Mouse (Mus musculus) adrenal gland, adult (tissue): ENCODE measurements around the gene Asb14.
"Not testable (repeated sequence)": the region's sequence is repeated elsewhere in the genome, so short reads cannot be mapped to it uniquely, and the experiment has no call there.

Experiments used
- DNase-seq, 2 experiments: peaks; one replicate each; pipeline ENCODE4 v3.0.0; 2022 to 2023; ENCODE audit warnings: low spot score in 1 of 2; ENCODE audit not compliant: inconsistent age in 2 of 2

Asb14 gene

DNA sequence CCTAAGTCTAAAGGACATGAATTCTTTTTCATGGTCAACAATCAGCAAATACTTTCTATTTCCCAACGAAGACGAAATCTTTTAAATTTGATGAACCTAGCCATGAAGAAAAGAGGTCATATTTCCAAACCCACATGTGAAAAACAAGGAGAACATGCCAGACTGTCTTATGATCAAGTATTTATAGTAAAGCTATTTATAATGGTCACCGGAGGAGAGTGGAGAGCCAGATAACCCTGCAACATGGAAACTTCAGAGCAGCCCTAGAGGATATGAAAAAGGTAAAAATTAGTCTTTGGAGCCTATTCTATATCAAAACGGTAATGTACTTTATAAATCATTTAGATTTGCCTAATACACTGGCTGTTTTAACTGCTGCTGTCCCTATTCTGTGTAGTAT, at the start of gene Asb14:
Asb14 (plus strand) TSS at position 166 of the 400 bp plus-strand sequence.
- DNase-seq, result no peak

DNA sequence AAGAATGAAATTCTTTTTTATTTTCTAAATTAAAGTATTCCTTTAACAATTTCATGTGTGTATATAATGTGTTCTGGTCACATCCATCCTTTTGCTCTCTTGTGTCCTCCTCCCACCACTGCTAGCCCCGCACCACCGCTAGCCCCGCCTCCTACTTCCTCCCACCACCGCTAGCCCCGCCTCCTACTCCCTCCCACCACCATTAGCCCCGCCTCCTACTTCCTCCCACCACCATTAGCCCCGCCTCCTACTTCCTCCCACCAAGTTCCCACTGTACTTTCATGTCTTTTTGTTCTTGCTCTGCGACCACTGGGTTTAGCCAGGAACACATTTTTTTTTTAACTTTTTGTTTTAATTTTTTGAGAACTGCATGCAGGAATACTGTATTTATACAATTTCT, 41.3 kb upstream of the Asb14 start:
- DNase-seq, result no peak

DNA sequence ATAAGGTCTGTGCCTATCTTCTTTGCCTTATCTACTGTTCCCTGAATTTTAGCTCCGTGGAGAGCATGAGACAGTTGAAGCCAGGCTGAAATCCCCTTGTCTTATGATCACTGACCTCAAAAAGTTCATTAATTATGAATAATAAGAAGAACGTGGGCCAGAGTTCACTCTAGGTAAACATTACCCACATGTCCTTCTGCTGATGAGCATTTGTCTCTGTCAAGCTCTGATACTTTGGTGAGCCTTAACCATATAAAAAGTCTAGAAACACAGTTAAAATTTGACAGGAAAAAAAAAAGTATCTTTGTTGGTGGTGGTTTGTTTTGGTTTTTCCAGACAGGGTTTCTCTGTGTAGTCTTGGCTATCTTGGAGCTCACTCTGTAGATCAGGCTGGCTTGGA, 40.3 kb upstream of the Asb14 start:
- no peak for DNase-seq

DNA sequence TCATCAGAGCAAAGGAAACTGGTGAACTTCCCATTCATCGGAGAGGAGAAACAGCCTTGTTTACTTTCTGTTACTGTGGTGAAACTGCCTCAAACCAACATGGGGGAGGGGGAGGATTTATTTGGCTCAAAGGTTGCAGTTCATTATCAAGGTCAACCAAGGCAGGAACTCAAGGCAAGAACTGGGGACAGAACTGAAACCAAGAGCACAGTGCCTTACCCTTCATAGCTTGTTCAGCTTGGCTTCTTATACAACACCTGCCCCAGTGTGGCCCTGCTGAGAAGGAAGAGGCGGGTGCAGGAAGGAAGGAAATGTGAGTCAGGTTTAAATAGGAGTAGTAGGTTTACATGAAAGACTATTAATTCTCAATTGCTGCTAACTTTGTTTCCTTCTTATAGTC, 36.0 kb upstream of the Asb14 start:
- peak; percentile 17 to 59 for DNase-seq

DNA sequence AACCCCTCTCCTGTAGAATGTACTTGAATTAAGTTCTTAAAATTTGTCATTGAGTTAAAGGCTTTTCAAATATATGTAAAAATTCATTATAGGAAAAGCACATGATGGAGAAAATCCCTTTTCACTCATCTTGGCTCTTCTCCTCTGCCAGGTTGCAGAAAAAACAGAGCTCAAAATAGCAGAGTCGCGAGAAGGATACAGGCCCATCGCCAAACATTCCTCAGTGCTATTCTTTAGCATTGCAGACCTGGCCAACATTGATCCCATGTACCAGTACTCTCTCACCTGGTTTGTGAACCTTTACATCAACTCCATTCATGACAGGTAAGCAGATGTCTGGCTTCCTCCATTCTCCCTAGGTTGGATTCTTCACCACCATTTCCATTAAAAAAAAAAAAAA, 35.3 kb upstream of the Asb14 start:
- no peak for DNase-seq

DNA sequence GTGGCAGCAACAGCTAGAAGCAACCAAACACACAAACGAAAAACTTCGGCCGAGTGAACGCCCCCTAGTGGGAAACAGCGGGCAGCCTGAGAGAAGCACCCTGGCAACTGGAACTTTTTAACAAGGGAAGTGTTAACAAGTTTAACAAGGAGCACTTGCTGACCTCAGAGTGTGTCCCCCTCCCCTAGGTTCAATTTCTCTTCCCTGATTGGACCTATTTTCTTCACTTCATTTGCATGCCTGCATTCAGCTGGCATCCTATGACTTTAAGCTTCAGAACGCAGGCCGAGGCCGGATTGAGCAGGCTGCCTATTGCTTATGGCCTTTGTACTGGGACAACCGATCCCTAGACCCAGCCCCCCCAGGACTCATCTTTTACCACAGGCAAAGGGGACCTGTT, 27.0 kb upstream of the Asb14 start:
- DNase-seq, result peak in 1 of 2 experiments; percentile 18

DNA sequence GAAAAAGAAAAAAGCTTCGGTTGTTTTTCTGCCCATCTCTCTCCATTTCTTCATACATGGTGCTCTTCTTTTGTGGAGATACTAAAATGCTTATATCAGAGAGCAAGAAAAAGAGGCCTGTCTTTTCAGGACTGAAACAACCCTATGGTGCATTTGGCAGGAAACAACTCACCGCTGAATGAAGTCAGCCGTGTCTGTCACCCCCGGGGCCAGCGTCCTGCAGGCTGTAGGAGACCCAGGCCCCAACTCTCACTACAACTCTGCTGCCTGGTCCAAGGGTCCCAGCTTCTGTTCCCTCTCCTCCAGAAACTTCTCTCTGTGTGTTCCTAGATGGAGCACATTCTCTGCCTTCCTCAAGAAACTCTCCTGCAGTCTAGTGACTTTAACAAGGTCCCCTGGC, 26.1 kb upstream of the Asb14 start:
- DNase-seq, result no peak

DNA sequence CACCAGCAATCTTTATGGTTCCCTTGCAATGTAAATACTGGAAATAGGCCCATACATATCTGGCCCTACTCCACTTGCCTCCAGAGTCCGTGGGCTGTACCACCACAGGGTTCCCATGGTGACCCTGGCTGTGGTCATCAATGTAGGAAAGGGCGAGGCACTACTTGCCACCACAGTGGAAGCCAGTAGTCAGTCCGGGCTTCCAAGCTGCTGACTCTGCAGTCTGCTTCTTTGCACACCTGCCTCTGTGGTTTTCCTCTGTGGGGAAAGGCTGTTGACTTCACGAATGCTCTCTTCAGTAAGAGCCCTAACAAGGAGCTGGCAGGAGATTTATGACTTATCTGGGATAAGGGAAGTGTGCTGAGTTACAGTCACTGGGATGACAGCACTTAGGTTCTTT, 15.6 kb upstream of the Asb14 start:
- no peak for DNase-seq

DNA sequence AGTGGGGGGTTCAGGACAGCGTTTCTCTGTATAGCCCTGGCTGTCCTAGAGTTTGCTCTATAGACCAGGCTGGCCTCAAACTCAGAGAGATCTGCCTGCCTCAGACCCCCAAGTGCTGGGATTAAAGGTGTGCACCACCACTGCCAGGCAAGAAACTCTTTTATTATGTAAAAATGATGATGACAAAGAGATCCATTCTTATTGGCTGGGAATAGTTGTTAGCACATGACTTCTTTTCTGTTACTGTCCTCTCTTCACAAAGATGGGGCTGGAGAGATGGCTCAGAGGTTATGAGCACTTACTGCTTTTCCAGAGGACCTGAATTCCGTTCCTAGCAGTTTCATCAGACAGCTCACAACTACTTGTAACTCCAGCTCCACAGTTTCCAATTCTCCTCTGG, 14.4 kb upstream of the Asb14 start:
- DNase-seq, result no peak

DNA sequence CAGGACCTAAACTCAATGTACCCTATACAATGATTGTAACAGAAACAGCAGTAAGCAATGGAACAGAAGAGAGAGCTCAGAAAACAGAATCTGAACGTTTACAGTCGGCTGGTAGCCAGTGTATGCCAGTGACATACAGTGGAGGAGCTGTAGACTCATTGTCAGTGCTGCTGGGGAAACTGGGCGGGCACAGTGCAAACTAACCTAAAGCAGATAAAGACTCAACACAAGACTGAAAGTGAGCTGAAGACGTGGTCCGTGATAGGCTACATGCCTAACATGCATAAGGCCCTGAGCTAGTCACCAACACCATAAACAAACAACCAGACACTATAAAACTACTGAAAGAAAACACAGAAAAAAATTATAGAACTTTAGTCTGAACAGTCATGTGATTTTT, 12.7 kb upstream of the Asb14 start:
- DNase-seq, result no peak

DNA sequence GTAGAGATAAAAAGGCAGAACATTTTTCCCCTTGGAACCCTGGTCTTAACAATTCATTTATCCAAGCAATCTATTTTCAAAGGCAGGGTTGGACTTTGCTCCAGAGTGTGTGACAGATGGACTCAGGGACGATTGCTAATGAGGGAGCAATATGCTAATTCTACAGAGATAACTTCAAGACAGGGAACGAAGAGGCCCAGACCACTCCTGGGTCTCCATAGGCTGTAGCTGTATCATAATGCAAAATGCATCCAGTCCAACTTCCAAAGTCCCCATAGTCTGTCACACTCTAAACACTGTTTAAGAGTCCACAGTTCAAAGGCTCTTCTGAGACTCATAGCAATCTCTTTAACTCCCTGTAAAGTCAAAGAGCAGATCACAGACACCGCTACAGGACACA, 7.1 kb upstream of the Asb14 start:
- DNase-seq, result no peak

DNA sequence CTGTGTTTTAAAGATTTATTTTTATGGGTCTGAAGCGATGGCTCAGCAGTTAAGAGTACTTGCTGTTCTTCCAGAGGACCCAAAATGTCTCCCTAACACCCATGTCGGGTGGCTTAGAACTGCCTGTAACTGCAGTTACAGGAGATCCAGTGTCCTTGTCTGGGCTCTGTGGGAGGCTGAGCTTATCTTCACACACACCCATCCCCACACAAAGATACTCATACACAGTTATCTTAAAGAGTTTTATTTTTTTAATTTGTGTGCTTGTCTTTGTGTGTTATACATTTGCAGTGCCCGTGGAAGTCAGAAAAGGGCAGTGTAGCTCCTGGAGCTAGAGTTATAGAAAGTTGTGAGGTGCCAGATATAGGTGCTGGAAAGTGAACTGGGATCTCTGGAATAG, 3.6 kb upstream of the Asb14 start:
- DNase-seq, result no peak

DNA sequence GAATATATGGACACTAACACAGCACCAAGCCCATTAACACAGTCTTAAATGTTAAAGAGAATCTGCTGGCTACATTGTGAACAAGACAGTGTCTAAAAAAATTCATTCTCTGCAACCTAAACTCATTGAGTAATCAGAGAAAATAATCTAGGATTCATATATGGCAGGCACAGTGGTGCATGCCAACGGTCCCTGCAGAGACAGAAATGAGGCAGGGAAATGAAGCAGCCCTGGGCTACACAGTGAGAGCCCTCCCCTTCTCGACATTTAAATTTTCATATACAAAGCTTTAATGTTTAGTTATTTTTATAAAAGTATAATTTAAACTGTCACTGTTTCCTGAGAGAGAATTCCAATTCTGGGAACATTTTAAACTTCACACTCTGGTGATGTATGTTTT, 5.1 kb downstream of the Asb14 start:
- no peak for DNase-seq

DNA sequence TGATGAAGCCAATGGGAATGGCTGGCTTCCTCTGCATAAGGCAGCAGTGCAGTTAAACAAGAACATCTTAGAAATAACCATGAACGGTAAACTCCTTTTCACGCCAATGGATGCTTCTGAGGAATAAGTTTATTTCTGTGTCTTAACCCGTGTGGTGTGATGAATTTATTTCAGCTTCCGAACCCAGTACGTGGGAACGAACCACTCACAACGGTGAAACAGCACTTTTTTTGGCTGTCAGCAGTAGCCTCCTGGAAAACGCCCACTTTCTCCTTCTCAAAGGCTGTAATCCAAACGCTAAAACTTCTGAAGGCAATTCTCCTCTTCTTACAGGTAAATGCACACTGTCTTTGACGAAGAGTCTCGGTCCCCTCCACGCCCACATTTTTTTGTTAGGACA, 6.5 kb downstream of the Asb14 start:
- DNase-seq, result no peak

DNA sequence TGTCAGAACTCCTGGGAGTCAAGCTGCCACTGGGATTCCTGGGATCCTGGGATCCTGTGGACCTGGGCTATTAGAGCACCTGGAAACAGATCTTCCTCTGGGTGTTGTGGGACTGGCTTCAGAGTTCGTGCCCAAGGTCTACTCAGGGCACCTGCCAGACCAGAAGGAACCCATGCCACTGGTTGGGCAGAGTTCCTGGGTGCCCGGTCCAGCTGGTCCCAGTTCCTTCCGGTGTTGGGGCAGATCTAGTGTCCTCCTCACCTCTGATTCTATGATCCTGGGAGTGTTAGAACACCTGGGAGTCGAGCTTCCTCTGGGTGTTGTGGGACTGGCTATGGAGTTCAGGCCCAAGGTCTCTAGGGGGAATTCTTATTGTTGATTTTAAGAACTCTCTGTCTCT, 13.0 kb downstream of the Asb14 start:
- DNase-seq, result no peak

DNA sequence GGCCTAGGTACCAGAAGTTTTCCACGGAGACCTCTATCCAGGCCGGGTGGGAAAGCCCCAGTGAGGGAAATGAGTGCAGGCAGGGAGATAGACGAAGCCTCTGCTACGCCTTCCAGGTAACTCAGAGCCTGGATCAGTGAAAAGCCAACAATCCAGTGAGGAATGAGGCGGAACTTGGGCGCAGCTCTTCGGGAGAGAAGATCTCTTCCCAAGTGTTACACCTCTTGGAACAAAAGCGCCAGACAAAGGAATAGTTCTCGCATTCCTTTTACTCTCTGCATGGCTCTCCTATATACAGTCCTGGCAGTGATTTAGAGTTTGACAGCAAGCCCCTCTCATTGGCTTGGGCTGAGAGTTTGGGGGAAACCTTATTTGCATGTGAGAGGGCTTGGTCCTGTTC, 16.1 kb downstream of the Asb14 start:
- not testable (repeated sequence) for DNase-seq

DNA sequence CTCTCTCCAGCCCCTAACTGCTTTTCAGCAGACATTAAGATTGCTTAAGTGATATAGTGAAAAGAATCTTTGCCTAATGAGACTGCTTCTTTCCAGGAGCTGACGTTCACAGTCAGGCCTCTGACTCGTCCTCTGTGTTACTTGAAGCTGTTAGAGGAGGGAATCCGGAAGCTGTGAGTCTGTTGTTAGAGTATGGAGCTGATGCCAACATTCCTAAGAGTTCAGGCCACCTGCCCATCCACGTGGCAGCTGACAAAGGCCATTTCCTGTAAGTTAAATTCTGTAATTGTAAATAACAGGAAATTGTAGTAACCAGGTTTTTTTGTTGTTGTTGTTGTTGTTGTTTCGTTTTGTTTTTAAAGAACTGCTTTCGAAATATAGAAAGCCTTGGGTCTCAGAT, 16.8 kb downstream of the Asb14 start:
- DNase-seq, result peak; percentile 12 to 28

DNA sequence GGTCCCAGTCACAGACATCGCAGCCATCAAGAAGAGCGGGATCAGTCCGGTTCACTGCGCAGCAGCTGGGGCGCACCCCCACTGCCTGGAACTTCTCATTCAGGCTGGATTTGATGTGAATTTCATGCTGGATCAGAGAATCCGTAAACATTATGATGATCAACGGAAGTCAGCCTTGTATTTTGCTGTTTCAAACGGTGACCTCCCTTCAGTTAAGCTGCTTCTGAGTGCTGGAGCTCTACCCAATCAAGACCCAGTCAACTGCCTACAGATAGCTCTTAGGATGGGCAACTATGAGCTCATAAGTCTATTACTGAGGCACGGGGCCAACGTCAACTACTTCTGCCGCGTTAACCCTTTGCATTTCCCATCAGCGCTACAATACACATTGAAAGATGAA, 17.5 kb downstream of the Asb14 start:
- DNase-seq, result no peak

DNA sequence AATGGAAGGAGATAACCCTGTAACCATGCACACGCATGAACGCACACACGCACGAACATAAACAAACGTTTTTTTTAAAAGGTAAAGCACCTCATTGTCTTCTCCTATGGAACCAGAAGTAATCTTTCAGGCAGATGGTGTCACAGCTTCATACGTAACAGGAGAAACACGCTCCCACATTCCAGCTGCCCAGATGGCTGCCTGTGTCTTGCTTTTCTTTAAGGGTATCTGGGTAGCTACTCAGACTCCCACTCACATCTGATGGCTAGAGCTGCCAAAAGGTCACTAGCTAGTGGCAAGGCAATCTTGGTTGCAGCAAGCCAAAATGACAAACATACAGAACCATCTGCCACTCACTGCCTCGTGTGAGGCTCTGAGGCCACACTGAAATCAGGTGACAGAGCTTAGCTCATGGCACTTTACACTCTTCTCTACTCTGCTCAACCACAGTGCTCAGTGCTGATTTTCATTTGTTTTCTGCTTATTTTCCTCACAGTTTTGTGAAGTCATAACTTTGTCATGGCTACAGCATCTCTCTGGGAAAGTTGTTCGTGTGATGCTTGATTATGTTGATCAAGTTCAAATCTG, 19.4 kb downstream of the Asb14 start:
- DNase-seq, result no peak

DNA sequence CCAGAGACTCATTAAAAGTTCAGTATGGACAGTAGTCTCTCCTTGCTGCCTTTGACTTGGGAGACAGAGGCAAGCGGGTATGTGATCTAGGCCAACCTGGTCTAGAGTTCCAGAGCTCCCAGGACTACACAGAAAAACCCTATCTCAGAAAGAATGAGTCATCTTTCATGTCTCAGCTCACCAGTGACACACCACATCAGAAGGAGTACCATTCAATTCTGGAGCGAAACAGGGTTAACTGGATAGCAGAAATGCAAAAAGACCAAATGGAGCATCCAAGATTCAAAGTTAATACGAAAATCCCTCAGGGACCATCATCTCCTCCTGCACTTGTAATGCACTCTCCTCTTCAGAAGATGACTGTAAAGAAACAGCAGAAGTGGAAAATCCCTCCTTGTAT, 25.0 kb downstream of the Asb14 start:
- DNase-seq, result no peak

DNA sequence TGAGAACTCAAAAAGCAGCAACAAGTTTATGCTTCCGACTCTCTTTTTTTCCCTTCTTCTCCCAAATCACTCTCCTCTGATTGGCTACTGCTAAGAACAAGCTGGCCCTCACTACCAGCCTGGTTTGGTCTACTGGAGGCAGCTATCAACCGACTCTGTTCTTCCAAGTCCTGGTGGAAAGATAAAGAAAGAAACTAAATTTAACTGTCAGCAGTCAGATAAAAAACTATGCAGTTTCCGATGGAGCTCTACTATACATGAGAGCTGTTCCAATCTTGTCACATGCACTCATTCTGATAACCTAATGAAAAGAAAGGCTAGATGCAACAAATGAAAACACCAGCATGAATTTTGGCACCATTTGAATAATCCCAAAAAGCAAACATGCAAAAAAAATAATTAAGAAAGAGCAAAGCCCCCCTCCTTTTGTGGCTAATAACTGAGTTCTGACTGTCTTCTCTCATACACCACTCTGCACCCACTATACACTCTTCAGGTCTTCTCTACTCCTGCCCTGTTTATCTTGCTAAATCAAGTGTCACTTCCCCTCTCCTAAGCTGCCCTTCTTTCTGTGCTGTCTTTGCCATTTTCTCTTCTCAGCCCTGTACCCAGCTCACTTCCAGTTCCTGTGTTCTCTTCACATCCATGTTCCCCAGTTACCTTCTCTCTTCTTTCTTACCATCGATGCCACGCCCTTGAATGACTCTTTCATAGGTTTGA, 29.5 kb downstream of the Asb14 start:
- no peak for DNase-seq

DNA sequence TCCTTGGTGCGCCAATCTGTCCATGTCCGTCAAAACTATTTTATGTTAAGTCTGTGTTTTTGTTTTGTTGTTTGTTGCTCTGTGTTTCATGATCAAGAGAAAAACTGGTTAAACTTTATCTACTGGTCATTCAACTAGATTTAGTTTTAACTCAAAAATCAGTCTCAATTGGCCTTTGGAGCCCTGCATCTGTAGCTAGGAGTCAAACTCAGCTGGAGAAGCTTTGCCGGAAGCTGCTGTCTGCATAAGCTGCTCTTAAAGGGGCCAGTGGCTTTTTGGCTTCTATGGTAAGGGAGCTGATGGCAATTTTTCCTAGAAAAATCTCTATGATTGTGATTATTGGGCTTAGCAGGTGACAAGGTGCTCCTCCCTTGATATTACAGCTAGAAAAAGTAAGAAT, 40.5 kb downstream of the Asb14 start:
- no peak for DNase-seq

DNA sequence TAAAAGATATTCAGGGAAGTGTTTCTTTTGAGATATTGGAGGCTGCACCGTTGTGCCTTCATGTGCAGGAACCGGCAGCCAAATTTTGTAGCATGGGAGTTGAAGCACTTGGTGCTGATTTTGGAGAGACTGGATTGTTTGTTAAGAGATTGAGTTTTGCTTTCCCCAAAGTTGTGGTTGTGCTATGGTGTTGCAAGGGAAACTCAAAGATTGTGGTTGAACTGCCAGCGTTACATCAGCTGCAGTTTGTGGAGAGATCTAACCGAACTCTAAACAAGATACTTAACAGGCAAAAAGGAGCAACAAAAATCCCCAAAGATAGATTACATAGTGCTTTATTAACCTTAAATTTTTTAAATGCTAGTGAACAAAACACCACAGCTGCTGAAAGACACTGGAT, 41.2 kb downstream of the Asb14 start:
- DNase-seq, result no peak
